Mouse (Mus musculus) CD8-positive naive resting alpha-beta T cell, adult 2 months (primary cell): ENCODE results near the gene Cep135.

Source experiments
- DNase-seq, 2 experiments: peaks; one replicate each; pipeline ENCODE4 v3.0.0; 2022; ENCODE audit warnings: low read depth in 2 of 2, low spot score in 2 of 2

The Cep135 gene

GRCm38 (mm10) chr5:76683455-76683854 is 95.0 kb downstream of the Cep135 start:
- no peak for DNase-seq

- DNase-seq = no peak
Measured at GRCm38 (mm10) chr5:76684658-76685605, 96.4 kb downstream of the Cep135 start.

- no peak for DNase-seq
Measured at GRCm38 (mm10) chr5:76687961-76688600, 99.6 kb downstream of the Cep135 start.

- DNase-seq = no peak
Measured at GRCm38 (mm10) chr5:76688643-76689042, 100.1 kb downstream of the Cep135 start.

GRCm38 (mm10) chr5:76690177-76690593 is 101.7 kb downstream of the Cep135 start:
- no peak for DNase-seq

GRCm38 (mm10) chr5:76691251-76691650 is 102.8 kb downstream of the Cep135 start:
- DNase-seq = no peak

- no peak for DNase-seq
Measured at GRCm38 (mm10) chr5:76691706-76692424, 103.4 kb downstream of the Cep135 start.
